Mouse (Mus musculus) G1E (cell line): ENCODE data around the gene Zfp46. TPM values are rescaled to one million over a fixed set of nuclear protein-coding genes. Genes with fewer than 3 reads are reported as not detected.

Experiments used
- ATAC-seq: 2 replicates; pipeline ENCODE4 v1.8.0; 2016; ENCODE audit warnings: mild to moderate bottlenecking; ENCODE audit not compliant: insufficient number of reproducible peaks, poor library complexity, low FRiP score, severe bottlenecking; ENCODE audit errors: extremely low read depth
- DNase-seq: peaks from one replicate; pipeline ENCODE4 v3.0.0; 2012; ENCODE audit warnings: low spot score
- H3K27me3 ChIP-seq: 2 replicates; pipeline ENCODE4 v1.6.1; 2012; ENCODE audit warnings: mild to moderate bottlenecking, low read length, inconsistent platforms; ENCODE audit not compliant: insufficient read depth
- H3K36me3 ChIP-seq: replicated peaks from 2 replicates; pipeline ENCODE3; 2012; ENCODE audit warnings: mild to moderate bottlenecking, inconsistent platforms
- H3K4me1 ChIP-seq: 2 replicates; pipeline ENCODE4 v1.6.1; 2012; ENCODE audit warnings: low read depth, low read length, inconsistent platforms, mixed read lengths; ENCODE audit not compliant: insufficient read depth
- H3K4me3 ChIP-seq: 2 replicates; pipeline ENCODE4 v1.5.1; 2012; ENCODE audit warnings: low read depth, mild to moderate bottlenecking, inconsistent platforms, low read length, moderate library complexity, mixed read lengths
- H3K9me3 ChIP-seq: replicated peaks from 2 replicates; pipeline ENCODE4 v1.6.1; 2012; ENCODE audit warnings: inconsistent platforms
- CTCF ChIP-seq: IDR thresholded peaks from 2 replicates; pipeline ENCODE4 v1.5.1; 2012; ENCODE audit warnings: low read depth, low read length, inconsistent platforms, mixed read lengths
- GATA1 ChIP-seq: IDR thresholded peaks from 2 replicates; pipeline ENCODE4 v1.6.1; 2012; ENCODE audit warnings: borderline replicate concordance, low read length, inconsistent platforms, mixed read lengths
- GATA2 ChIP-seq: IDR thresholded peaks from 2 replicates; pipeline ENCODE4 v1.6.1; 2012; ENCODE audit warnings: low read depth, low read length, inconsistent platforms, borderline replicate concordance
- POLR2AphosphoS5 ChIP-seq: IDR thresholded peaks from 2 replicates; pipeline ENCODE4 v1.6.1; 2012; ENCODE audit warnings: low read depth, low read length, inconsistent platforms; ENCODE audit not compliant: insufficient replicate concordance
- TAL1 ChIP-seq: conservative IDR thresholded peaks from 2 replicates; pipeline ENCODE4 v1.6.1; 2012; ENCODE audit warnings: low read depth, low read length, inconsistent platforms, mixed read lengths
- polyA plus RNA-seq: library from polyadenylated mRNA; stranded (reverse); fragments of >175 nt; gene quantifications from 2 replicates; pipeline ENCODE4 v1.2.3, GENCODE M21; 2012
- total RNA-seq, 2 experiments: library from RNA; stranded (forward) in 1 of 2; stranded (reverse) in 1 of 2; fragments of 200-1000 nt in 1 of 2; fragments of >200 nt in 1 of 2; fragmentation: Nextera tagmentation in 1 of 2; gene quantifications; 2 replicates each; pipeline ENCODE4 v1.2.3; 2014 to 2017

Zfp46 gene
- total and polyA plus RNA-seq, 3 experiments = 6.1 to 19.9 (median 13.9) TPM

DNA sequence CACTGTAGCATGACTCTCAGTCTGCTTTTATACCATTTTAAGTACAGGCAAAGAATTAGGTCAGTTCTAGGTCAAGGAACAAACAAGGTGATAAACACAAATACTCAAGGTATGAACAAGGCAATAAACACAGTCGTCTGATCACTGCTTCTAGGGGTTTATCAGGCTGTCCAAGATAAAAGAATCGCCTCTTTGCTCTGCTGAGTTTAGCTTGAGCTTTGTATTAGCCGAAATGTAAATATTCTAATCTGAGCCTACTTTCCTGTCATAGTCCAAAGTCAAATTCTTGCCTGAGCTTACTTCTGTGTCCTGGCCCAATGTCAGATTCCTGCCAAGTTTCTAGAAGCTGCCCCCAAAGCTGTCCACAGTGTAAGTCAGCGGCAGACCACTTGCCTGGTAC lies 18.0 kb downstream of the Zfp46 start:
- no peak for ATAC-seq
- Histone ChIP-seq H3K4me3 (no peak overlapping the region), H3K4me1 (no peaks in the 10 kb centered on the region), H3K27me3 (peaks cover 37% of the 10 kb centered on the region), H3K36me3 (no peaks in the 10 kb centered on the region), H3K9me3 (no peaks in the 10 kb centered on the region)
- DNase-seq = no peak
- no peak for TF ChIP-seq POLR2AphosphoS5

DNA sequence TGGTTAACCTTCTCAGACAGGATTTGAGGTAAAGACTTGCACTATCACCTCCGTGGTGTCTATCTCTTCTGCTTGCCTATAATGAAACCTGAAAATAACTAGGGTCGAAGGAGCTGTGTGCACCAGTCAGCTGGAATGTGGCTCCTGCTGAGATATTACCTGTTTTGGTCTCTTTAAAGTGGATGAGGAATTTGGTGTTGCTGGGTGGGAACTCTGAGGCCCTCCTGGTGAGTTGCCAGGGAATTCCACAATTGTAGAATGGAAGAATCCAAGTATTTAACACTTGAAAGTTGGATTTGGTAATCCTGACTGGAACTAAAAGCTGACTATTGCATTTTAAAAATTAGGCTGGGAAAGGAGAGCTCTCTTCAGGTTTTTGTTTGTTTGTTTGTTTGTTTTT lies 19.7 kb downstream of the Zfp46 start:
- H3K9me3 ChIP-seq = no peaks in the 10 kb centered on the region
- H3K4me1 ChIP-seq = peaks cover 3% of the 10 kb centered on the region
- no peak overlapping the region for H3K4me3 ChIP-seq
- DNase-seq (no peak), ATAC-seq (no peak)
- TF ChIP-seq GATA2 = no peak
- no peak for TF ChIP-seq POLR2AphosphoS5
- no peak for TF ChIP-seq CTCF
- no peak for TF ChIP-seq GATA1
- no peak for TF ChIP-seq TAL1
- no peaks in the 10 kb centered on the region for H3K36me3 ChIP-seq
- peaks cover 25% of the 10 kb centered on the region for H3K27me3 ChIP-seq

DNA sequence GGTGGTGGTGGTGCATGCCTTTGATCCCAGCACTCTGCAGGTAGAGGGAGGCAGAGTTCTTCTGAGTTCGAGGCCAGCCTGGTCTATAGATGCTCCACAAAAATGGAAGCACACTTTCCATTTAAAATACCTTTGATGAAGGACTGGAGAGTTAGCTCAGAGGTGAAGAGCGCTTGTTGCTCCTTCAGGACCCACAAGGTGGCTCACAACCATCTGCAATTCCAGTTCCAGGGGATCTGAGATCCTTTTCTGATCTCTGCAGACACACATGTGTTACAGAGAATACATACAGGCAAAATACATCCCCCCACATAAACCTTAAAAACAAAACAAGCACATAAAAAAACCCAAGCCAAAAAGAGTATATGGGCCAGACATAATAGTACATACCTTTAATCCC lies 23.9 kb downstream of the Zfp46 start:
- no peaks in the 10 kb centered on the region for H3K9me3 ChIP-seq
- ATAC-seq (no peak), DNase-seq (no peak)
- peaks cover 4% of the 10 kb centered on the region for H3K36me3 ChIP-seq
- H3K27me3 ChIP-seq = peaks cover 7% of the 10 kb centered on the region
- H3K4me3 ChIP-seq = no peak overlapping the region
- peaks cover 27% of the 10 kb centered on the region for H3K4me1 ChIP-seq
- TF ChIP-seq GATA1 = no peak
- TF ChIP-seq POLR2AphosphoS5 = no peak
- no peak for TF ChIP-seq CTCF
- TF ChIP-seq GATA2 = no peak
- no peak for TF ChIP-seq TAL1

DNA sequence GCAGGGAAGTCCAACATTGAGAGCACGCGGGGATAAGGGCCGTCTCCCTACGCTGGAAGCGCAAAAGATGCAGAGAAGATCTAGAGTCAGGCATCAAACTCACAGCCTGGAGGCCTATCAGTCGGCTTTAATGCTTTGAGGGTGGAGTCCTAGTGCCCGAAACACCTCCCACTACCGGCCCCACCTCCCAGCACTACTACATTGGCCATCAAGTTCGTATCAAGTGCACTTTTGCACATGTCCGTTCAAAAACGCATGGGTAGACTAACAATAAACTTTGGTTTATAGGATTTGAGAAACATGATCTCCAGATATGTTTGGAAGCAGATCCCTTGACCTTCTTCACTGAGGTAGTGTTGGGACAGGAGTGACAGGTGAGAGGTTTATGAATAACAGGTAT lies 25.3 kb downstream of the Zfp46 start:
- peaks cover 3% of the 10 kb centered on the region for H3K27me3 ChIP-seq
- peak; percentile 70 for ATAC-seq

DNA sequence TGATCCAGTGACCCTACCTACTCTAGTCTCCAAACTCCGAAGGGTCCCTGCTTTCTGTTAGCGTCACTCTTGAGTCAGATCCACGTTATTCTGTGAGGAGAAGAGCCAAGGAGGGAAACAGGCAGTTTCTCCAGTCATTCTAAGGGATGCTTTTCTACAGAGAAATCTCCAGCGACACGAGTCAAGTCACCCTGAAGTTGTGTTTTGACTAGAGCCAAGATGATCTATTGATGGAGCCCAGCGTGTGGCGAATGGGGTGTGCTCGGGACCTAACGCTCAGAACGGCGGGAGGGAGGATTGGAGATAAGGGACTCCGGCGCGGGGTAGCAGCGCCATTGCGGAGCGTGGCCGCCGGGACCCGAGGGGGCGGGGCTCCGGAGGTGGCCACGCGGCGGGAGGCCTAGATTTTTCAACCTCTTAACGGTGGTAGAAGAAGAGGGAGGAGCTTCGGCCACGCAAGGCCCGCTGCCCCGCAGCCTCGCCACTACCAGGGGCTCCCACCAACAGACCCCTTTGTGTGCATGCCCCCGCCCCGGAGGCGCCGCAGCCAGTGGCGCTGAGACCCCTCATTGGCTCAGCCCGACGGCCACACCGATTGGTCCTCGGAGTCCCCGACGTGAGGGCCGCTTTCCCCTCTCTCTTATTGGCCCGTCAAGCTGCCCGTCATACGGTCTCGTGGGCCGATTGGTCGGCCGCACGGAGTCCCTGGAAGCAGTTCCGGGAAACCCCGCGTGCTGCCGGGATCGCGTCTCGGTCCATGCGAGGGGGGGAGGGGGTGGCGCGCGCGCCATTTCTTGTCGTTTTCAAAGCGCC lies 26.0 kb downstream of the Zfp46 start, which contains the start of gene Hnrnpr:
Hnrnpr (plus strand) TSS at position 714 of the 813 bp plus-strand sequence.
- peak; percentile 99 for DNase-seq
- Histone ChIP-seq H3K4me3 (peak within 1 kb of the TSS; percentile 83), H3K36me3 (peaks cover 8% of the 10 kb centered on the region), H3K4me1 (peaks cover 35% of the 10 kb centered on the region), H3K27me3 (peaks cover 3% of the 10 kb centered on the region), H3K9me3 (no peaks in the 10 kb centered on the region)
- TF ChIP-seq CTCF (no peak), GATA2 (no peak)
- peak; percentile 95 for ATAC-seq

More for the DNA sequence above, 25.3 kb downstream of the Zfp46 start:
- DNase-seq = peak; percentile 77
- peaks cover 35% of the 10 kb centered on the region for H3K4me1 ChIP-seq
- H3K9me3 ChIP-seq = no peaks in the 10 kb centered on the region
- no peak for TF ChIP-seq TAL1
- no peak for TF ChIP-seq CTCF
- no peak for TF ChIP-seq GATA2
- no peak for TF ChIP-seq GATA1
- no peak for TF ChIP-seq POLR2AphosphoS5
- peaks cover 6% of the 10 kb centered on the region for H3K36me3 ChIP-seq
- peak overlapping the region; percentile 83 for H3K4me3 ChIP-seq

DNA sequence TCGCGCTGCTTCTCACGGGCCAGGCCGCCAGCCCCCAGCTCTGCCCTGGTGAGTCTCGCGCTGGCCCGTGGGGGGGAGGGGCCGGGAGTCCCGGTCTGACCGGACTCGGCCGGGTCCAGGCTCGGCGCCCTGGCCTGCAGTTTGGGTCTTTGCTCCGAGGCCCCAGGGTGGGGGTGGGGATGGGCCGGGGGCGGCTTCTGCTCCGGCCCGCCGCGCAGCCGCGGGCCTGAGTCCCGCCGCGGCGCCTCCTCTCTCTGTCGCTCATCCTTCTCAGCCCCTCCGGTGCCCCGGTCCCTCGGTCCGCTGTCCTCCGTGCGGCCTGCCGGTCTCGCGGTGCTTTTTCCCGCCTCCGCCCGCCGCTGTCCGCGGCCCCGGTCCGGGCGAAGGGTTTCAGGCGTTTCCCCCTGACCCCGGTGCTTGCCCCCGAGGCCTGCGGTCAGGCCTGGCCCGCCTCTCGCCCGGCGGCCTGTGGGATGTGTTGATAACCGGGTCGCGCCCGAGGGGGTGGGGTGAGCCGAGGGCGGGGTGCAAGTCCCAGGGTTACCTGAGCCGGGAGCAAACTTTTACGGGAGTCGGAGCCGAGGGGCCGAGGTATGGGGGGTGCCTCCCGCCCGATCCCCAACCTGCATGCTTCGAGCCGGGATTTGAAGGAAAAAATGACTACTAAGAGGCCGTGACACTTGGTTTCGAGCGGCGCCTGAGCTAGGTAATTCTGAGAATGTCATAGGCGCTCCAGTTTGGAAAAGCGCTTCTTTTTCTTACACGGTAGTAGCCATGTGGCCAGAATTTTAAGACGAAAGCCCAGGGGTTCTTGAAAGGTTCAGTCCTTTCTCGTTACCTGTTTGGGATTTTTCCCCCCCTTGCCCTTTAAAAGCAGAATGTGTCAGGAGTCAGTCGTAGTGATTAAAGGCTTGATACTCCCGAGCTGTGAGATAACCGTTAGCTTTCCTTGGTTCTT lies 26.8 kb downstream of the Zfp46 start:
- ATAC-seq (no peak), DNase-seq (peak; percentile 51)
- Histone ChIP-seq H3K4me3 (peak overlapping the region; percentile 83), H3K27me3 (no peaks in the 10 kb centered on the region), H3K9me3 (no peaks in the 10 kb centered on the region), H3K36me3 (peaks cover 11% of the 10 kb centered on the region), H3K4me1 (peaks cover 36% of the 10 kb centered on the region)
- TF ChIP-seq POLR2AphosphoS5 (no peak), CTCF (no peak), GATA1 (no peak), TAL1 (no peak), GATA2 (no peak)
